Mouse (Mus musculus) G1E (cell line): ENCODE measurements around the gene Xylt1. TPM values are rescaled to one million over a fixed set of nuclear protein-coding genes. Genes with fewer than 3 reads are reported as not detected.

Source experiments
- ATAC-seq: 2 replicates; pipeline ENCODE4 v1.8.0; 2016; ENCODE audit warnings: mild to moderate bottlenecking; ENCODE audit not compliant: insufficient number of reproducible peaks, poor library complexity, low FRiP score, severe bottlenecking; ENCODE audit errors: extremely low read depth
- DNase-seq: peaks from one replicate; pipeline ENCODE4 v3.0.0; 2012; ENCODE audit warnings: low spot score
- H3K27me3 ChIP-seq: 2 replicates; pipeline ENCODE4 v1.6.1; 2012; ENCODE audit warnings: mild to moderate bottlenecking, low read length, inconsistent platforms; ENCODE audit not compliant: insufficient read depth
- H3K36me3 ChIP-seq: replicated peaks from 2 replicates; pipeline ENCODE3; 2012; ENCODE audit warnings: mild to moderate bottlenecking, inconsistent platforms
- H3K4me1 ChIP-seq: 2 replicates; pipeline ENCODE4 v1.6.1; 2012; ENCODE audit warnings: low read depth, low read length, inconsistent platforms, mixed read lengths; ENCODE audit not compliant: insufficient read depth
- H3K4me3 ChIP-seq: 2 replicates; pipeline ENCODE4 v1.5.1; 2012; ENCODE audit warnings: low read depth, mild to moderate bottlenecking, inconsistent platforms, low read length, moderate library complexity, mixed read lengths
- H3K9me3 ChIP-seq: replicated peaks from 2 replicates; pipeline ENCODE4 v1.6.1; 2012; ENCODE audit warnings: inconsistent platforms
- CTCF ChIP-seq: IDR thresholded peaks from 2 replicates; pipeline ENCODE4 v1.5.1; 2012; ENCODE audit warnings: low read depth, low read length, inconsistent platforms, mixed read lengths
- GATA1 ChIP-seq: IDR thresholded peaks from 2 replicates; pipeline ENCODE4 v1.6.1; 2012; ENCODE audit warnings: borderline replicate concordance, low read length, inconsistent platforms, mixed read lengths
- GATA2 ChIP-seq: IDR thresholded peaks from 2 replicates; pipeline ENCODE4 v1.6.1; 2012; ENCODE audit warnings: low read depth, low read length, inconsistent platforms, borderline replicate concordance
- POLR2AphosphoS5 ChIP-seq: IDR thresholded peaks from 2 replicates; pipeline ENCODE4 v1.6.1; 2012; ENCODE audit warnings: low read depth, low read length, inconsistent platforms; ENCODE audit not compliant: insufficient replicate concordance
- TAL1 ChIP-seq: conservative IDR thresholded peaks from 2 replicates; pipeline ENCODE4 v1.6.1; 2012; ENCODE audit warnings: low read depth, low read length, inconsistent platforms, mixed read lengths
- polyA plus RNA-seq: library from polyadenylated mRNA; stranded (reverse); fragments of >175 nt; gene quantifications from 2 replicates; pipeline ENCODE4 v1.2.3, GENCODE M21; 2012
- total RNA-seq, 2 experiments: library from RNA; stranded (forward) in 1 of 2; stranded (reverse) in 1 of 2; fragments of 200-1000 nt in 1 of 2; fragments of >200 nt in 1 of 2; fragmentation: Nextera tagmentation in 1 of 2; gene quantifications; 2 replicates each; pipeline ENCODE4 v1.2.3; 2014 to 2017

Xylt1 gene
- total and polyA plus RNA-seq, 3 experiments: 0.11 TPM; not detected in 2

GRCm38 (mm10) chr7:117505791-117506190, 125.0 kb downstream of the Xylt1 start:
- no peaks in the 10 kb centered on the region for H3K27me3 ChIP-seq
- no peaks in the 10 kb centered on the region for H3K4me1 ChIP-seq
- peaks cover 91% of the 10 kb centered on the region for H3K9me3 ChIP-seq
- ATAC-seq (no peak), DNase-seq (no peak)
- no peak overlapping the region for H3K4me3 ChIP-seq
- TF ChIP-seq GATA2 (no peak), TAL1 (no peak), POLR2AphosphoS5 (no peak), CTCF (no peak), GATA1 (no peak)
- no peaks in the 10 kb centered on the region for H3K36me3 ChIP-seq

GRCm38 (mm10) chr7:117507351-117507750, 126.6 kb downstream of the Xylt1 start:
- Histone ChIP-seq H3K36me3 (no peaks in the 10 kb centered on the region), H3K4me1 (no peaks in the 10 kb centered on the region), H3K27me3 (no peaks in the 10 kb centered on the region), H3K9me3 (peaks cover 91% of the 10 kb centered on the region), H3K4me3 (no peak overlapping the region)
- ATAC-seq (no peak), DNase-seq (no peak)
- TF ChIP-seq GATA2 (no peak), GATA1 (no peak), TAL1 (no peak)

GRCm38 (mm10) chr7:117508090-117508489, 127.3 kb downstream of the Xylt1 start:
- peaks cover 91% of the 10 kb centered on the region for H3K9me3 ChIP-seq
- H3K36me3 ChIP-seq: no peaks in the 10 kb centered on the region
- DNase-seq: no peak
- ATAC-seq: no peak
- H3K4me1 ChIP-seq: no peaks in the 10 kb centered on the region
- TF ChIP-seq TAL1 (no peak), POLR2AphosphoS5 (no peak)
- H3K4me3 ChIP-seq: no peak overlapping the region
- H3K27me3 ChIP-seq: no peaks in the 10 kb centered on the region

- TF ChIP-seq TAL1 (no peak), POLR2AphosphoS5 (no peak), GATA2 (no peak), CTCF (no peak), GATA1 (no peak)
- Histone ChIP-seq H3K4me3 (no peak overlapping the region), H3K36me3 (no peaks in the 10 kb centered on the region), H3K4me1 (no peaks in the 10 kb centered on the region), H3K9me3 (peaks cover 81% of the 10 kb centered on the region), H3K27me3 (no peaks in the 10 kb centered on the region)
- DNase-seq (no peak), ATAC-seq (no peak)
Measured at GRCm38 (mm10) chr7:117510113-117510512, 129.3 kb downstream of the Xylt1 start.

GRCm38 (mm10) chr7:117512301-117512700, 131.5 kb downstream of the Xylt1 start:
- peaks cover 77% of the 10 kb centered on the region for H3K9me3 ChIP-seq
- TF ChIP-seq POLR2AphosphoS5 (no peak), TAL1 (no peak), CTCF (no peak), GATA1 (no peak), GATA2 (no peak)
- no peaks in the 10 kb centered on the region for H3K4me1 ChIP-seq
- no peaks in the 10 kb centered on the region for H3K27me3 ChIP-seq
- H3K4me3 ChIP-seq: no peak overlapping the region
- ATAC-seq (no peak), DNase-seq (no peak)
- no peaks in the 10 kb centered on the region for H3K36me3 ChIP-seq

GRCm38 (mm10) chr7:117515794-117516193, 135.0 kb downstream of the Xylt1 start:
- DNase-seq: no peak
- Histone ChIP-seq H3K27me3 (no peaks in the 10 kb centered on the region), H3K4me3 (no peak overlapping the region), H3K36me3 (no peaks in the 10 kb centered on the region), H3K4me1 (no peaks in the 10 kb centered on the region), H3K9me3 (peaks cover 72% of the 10 kb centered on the region)
- ATAC-seq: no peak
- TF ChIP-seq GATA2: no peak
- TF ChIP-seq GATA1: no peak
- TF ChIP-seq POLR2AphosphoS5: no peak
- no peak for TF ChIP-seq CTCF
- no peak for TF ChIP-seq TAL1

GRCm38 (mm10) chr7:117516896-117517295, 136.1 kb downstream of the Xylt1 start:
- ATAC-seq (no peak), DNase-seq (no peak)
- Histone ChIP-seq H3K27me3 (no peaks in the 10 kb centered on the region), H3K36me3 (no peaks in the 10 kb centered on the region), H3K9me3 (peaks cover 72% of the 10 kb centered on the region), H3K4me3 (no peak overlapping the region), H3K4me1 (no peaks in the 10 kb centered on the region)
- no peak for TF ChIP-seq GATA1
- TF ChIP-seq GATA2: no peak
- no peak for TF ChIP-seq CTCF
- TF ChIP-seq POLR2AphosphoS5: no peak
- TF ChIP-seq TAL1: no peak
